In genomic region chr7:144782402-144782801, GRCm38 (mm10) we compare ENCODE assay signal across 26 mouse cellular contexts. TPM values are rescaled to one million over a fixed set of nuclear protein-coding genes. Genes with fewer than 3 reads are reported as not detected.
A peak's percentile ranks its signal among the peaks of the same experiment; 100 is the strongest.
DNase-seq lines count a peak whose midpoint lies in the region; ATAC-seq and TF ChIP-seq lines count a peak whose summit lies in the region.
"Had no signal": no experiment of that assay in that cellular context is flagged by ENCODE, and none has a peak within 500 bp of the region (broad histone marks: within the 10 kb centered on the region; RNA-seq: fewer than 3 reads in every experiment).

No protein-coding gene starts in this region.

- H3K4me3 ChIP-seq in liver, postnatal 0 days (ENCODE audit: low read depth, low read length): no peak overlapping the region
- no peak overlapping the region for H3K4me3 ChIP-seq in limb, embryonic 10.5 days
- no peak overlapping the region for H3K4me3 ChIP-seq in liver, embryonic 15.5 days (replicated peaks)
- no peak overlapping the region for H3K4me3 ChIP-seq in embryonic facial prominence, embryonic 10.5 days
- H3K4me3 ChIP-seq: embryonic facial prominence, embryonic 12.5 days; forebrain, embryonic 15.5 days had no signal

- peak; percentile 63 for DNase-seq in liver
- DNase-seq in liver, postnatal 0 days: no peak
- no peak for DNase-seq in limb, embryonic 10.5 days (ENCODE audit: low spot score)
- DNase-seq in urinary bladder, postnatal 25 days (ENCODE audit: low spot score): no peak
- DNase-seq in embryonic facial prominence, embryonic 10.5 days (ENCODE audit: low spot score): no peak
- DNase-seq in right cerebral cortex, postnatal 4 days: no peak
- DNase-seq: adrenal gland, postnatal 14 days; cerebellum, adult 11 months; cerebellum, adult 9-10 months; cerebellum, postnatal 36 days; heart, postnatal 14 days; kidney, adult 11 months; kidney, postnatal 14 days; layer of hippocampus, adult 9-11 months; lung, postnatal 4 days; midbrain, embryonic 14.5 days; thymus, postnatal 25 days had no signal

- TF ChIP-seq EP300 in liver, postnatal 0 days (IDR thresholded peaks at IDR 0.05; ENCODE audit: low read depth): no peak

- 39% methylated on average over 1 of the region's 1 CpGs for WGBS in liver, postnatal 0 days (ENCODE audit: insufficient replicate concordance)
- 67% methylated on average over 1 of the region's 1 CpGs for WGBS in limb, embryonic 10.5 days
- 33% methylated on average over 1 of the region's 1 CpGs for WGBS in liver, embryonic 15.5 days (ENCODE audit: insufficient replicate concordance)
- WGBS in embryonic facial prominence, embryonic 10.5 days: 92% methylated on average over 1 of the region's 1 CpGs

- peaks cover 34% of the 10 kb centered on the region for H3K4me1 ChIP-seq in liver, postnatal 0 days (ENCODE audit: insufficient read depth)
- H3K4me1 ChIP-seq in limb, embryonic 10.5 days: peaks cover 9% of the 10 kb centered on the region
- peaks cover 77% of the 10 kb centered on the region for H3K4me1 ChIP-seq in liver, embryonic 15.5 days (replicated peaks)
- 0 out of 2 replicates have a peak, but pooled peaks cover 8% of the 10 kb centered on the region for H3K4me1 ChIP-seq in embryonic facial prominence, embryonic 10.5 days
- H3K4me1 ChIP-seq: embryonic facial prominence, embryonic 12.5 days; forebrain, embryonic 15.5 days had no signal

- TF ChIP-seq CTCF in liver, postnatal 0 days (IDR thresholded peaks at IDR 0.05; ENCODE audit: low read depth): no peak

- no peak overlapping the region for H3K9ac ChIP-seq in liver, postnatal 0 days (replicated peaks)
- H3K9ac ChIP-seq in liver, embryonic 15.5 days: peak overlapping the region; percentile 18; the same call in 1 of the 2 replicates
- H3K9ac ChIP-seq: embryonic facial prominence, embryonic 12.5 days; forebrain, embryonic 15.5 days had no signal

- H3K4me2 ChIP-seq in liver, postnatal 0 days (ENCODE audit: low read depth, low read length): no peak overlapping the region
- H3K4me2 ChIP-seq in liver, embryonic 15.5 days: peak overlapping the region; percentile 19; the same call in 1 of the 2 replicates
- H3K4me2 ChIP-seq: embryonic facial prominence, embryonic 12.5 days; forebrain, embryonic 15.5 days had no signal

- H3K9me3 ChIP-seq in liver, postnatal 0 days (ENCODE audit: low read length): no peaks in the 10 kb centered on the region
- no peaks in the 10 kb centered on the region for H3K9me3 ChIP-seq in limb, embryonic 10.5 days (replicated peaks)
- no peaks in the 10 kb centered on the region for H3K9me3 ChIP-seq in liver, embryonic 15.5 days (replicated peaks)
- H3K9me3 ChIP-seq in embryonic facial prominence, embryonic 10.5 days: no peaks in the 10 kb centered on the region
- H3K9me3 ChIP-seq: embryonic facial prominence, embryonic 12.5 days; forebrain, embryonic 15.5 days had no signal

- no peaks in the 10 kb centered on the region for H3K36me3 ChIP-seq in liver, postnatal 0 days (replicated peaks; ENCODE audit: insufficient read depth, low read length)
- H3K36me3 ChIP-seq in limb, embryonic 10.5 days: no peaks in the 10 kb centered on the region
- no peaks in the 10 kb centered on the region for H3K36me3 ChIP-seq in liver, embryonic 15.5 days (replicated peaks)
- no peaks in the 10 kb centered on the region for H3K36me3 ChIP-seq in embryonic facial prominence, embryonic 10.5 days (replicated peaks)
- H3K36me3 ChIP-seq: embryonic facial prominence, embryonic 12.5 days; forebrain, embryonic 15.5 days had no signal

- H3K27ac ChIP-seq in liver, postnatal 0 days (ENCODE audit: low read depth): no peak overlapping the region
- 0 out of 2 replicates have a peak overlapping the region, but pooled peaks have one; percentile 25 for H3K27ac ChIP-seq in limb, embryonic 10.5 days
- peak overlapping the region; percentile 100 for H3K27ac ChIP-seq in liver, embryonic 15.5 days (replicated peaks)
- H3K27ac ChIP-seq in embryonic facial prominence, embryonic 10.5 days (replicated peaks): no peak overlapping the region; the same call in 1 of the 2 replicates
- H3K27ac ChIP-seq: embryonic facial prominence, embryonic 12.5 days; forebrain, embryonic 15.5 days; hindbrain, postnatal 0 days had no signal

- H3K27me3 ChIP-seq in liver, postnatal 0 days (ENCODE audit: insufficient read depth, low read length): no peaks in the 10 kb centered on the region
- no peaks in the 10 kb centered on the region for H3K27me3 ChIP-seq in limb, embryonic 10.5 days (ENCODE audit: low read depth, poor library complexity, severe bottlenecking)
- H3K27me3 ChIP-seq in liver, embryonic 15.5 days: peaks cover 7% of the 10 kb centered on the region
- peaks cover 79% of the 10 kb centered on the region for H3K27me3 ChIP-seq in embryonic facial prominence, embryonic 10.5 days (replicated peaks; ENCODE audit: low read depth, poor library complexity, severe bottlenecking)
- H3K27me3 ChIP-seq: forebrain, embryonic 15.5 days had no signal

- no peak for ATAC-seq in liver, postnatal 0 days
- ATAC-seq in liver, embryonic 15.5 days (ENCODE audit: insufficient read depth): no peak
- ATAC-seq: forebrain, embryonic 15.5 days; hindbrain, postnatal 0 days; lung, postnatal 0 days had no signal

RNA-seq across cellular contexts. Expression of gene Ano1, which starts 30.6 kb away (rescaled TPM):
- 0.47 and 1.1 TPM in 2 replicates for polyA plus RNA-seq in liver, postnatal 0 days (2015; fragmentation: Nextera tagmentation; extraction: Ambion mirVana)
- 3.1 and 6.0 TPM in 2 replicates for polyA plus RNA-seq in limb, embryonic 10.5 days (2016; fragmentation: Nextera tagmentation; extraction: Ambion mirVana)
- 1.4 and 1.5 TPM in 2 replicates for polyA plus RNA-seq in liver, embryonic 15.5 days (2015; fragmentation: Nextera tagmentation; extraction: Ambion mirVana)
- 8.7 and 11.3 TPM in 2 replicates for polyA plus RNA-seq in embryonic facial prominence, embryonic 10.5 days (2016; fragmentation: Nextera tagmentation; extraction: Ambion mirVana)

RNA-seq across cellular contexts. Expression of gene Fgf3, which starts 55.5 kb away (rescaled TPM):
- polyA plus RNA-seq in liver, postnatal 0 days (2015; fragmentation: Nextera tagmentation; extraction: Ambion mirVana): not detected in 2 replicates
- 0.41 and 0.46 TPM in 2 replicates for polyA plus RNA-seq in limb, embryonic 10.5 days (2016; fragmentation: Nextera tagmentation; extraction: Ambion mirVana)
- polyA plus RNA-seq in liver, embryonic 15.5 days (2015; fragmentation: Nextera tagmentation; extraction: Ambion mirVana): 0.06 TPM in 1 of 2 replicates, not detected in the other
- polyA plus RNA-seq in embryonic facial prominence, embryonic 10.5 days (2016; fragmentation: Nextera tagmentation; extraction: Ambion mirVana): 0.96 and 1.3 TPM in 2 replicates
- polyA plus RNA-seq: heart, embryonic 14.5 days; limb, embryonic 11.5 days; liver, adult 2 months; lung, postnatal 0 days; stomach, embryonic 14.5 days had no signal

Comparison
In these comparisons a context has a peak if more than half of its experiments do, and no peak if none do; other contexts are left out.
1. H3K27ac ChIP-seq: peak in limb, embryonic 10.5 days (single experiment) and liver, embryonic 15.5 days (single experiment); none in liver, postnatal 0 days (single experiment) and embryonic facial prominence, embryonic 10.5 days (single experiment).